Mouse (Mus musculus) lung, adult 2 months (tissue): ENCODE measurements around the gene Ttc7.

Source experiments
- CTCF ChIP-seq: fragments of 200-500 bp; IDR thresholded peaks from 2 replicates; pipeline ENCODE4 v1.5.1; 2011; ENCODE audit warnings: mild to moderate bottlenecking, low read length, control low read depth; ENCODE audit not compliant: insufficient read depth
- POLR2A ChIP-seq: fragments of 200-500 bp; IDR thresholded peaks from 2 replicates; pipeline ENCODE4 v1.6.1; 2011; ENCODE audit warnings: low read depth, mild to moderate bottlenecking, control low read depth, low read length, borderline replicate concordance; ENCODE audit errors: extremely low read depth

GRCm38 (mm10) chr17:87264927-87265791 lies 17.5 kb upstream of the Ttc7 start:
- TF ChIP-seq CTCF (no peak), POLR2A (no peak)
